Mouse (Mus musculus): Measurements from ENCODE around the gene Fam184b. TPM values are rescaled to one million over a fixed set of nuclear protein-coding genes. Genes with fewer than 3 reads are reported as not detected.
A peak's percentile ranks its signal among the peaks of the same experiment; 100 is the strongest.

Fam184b gene
- polyA plus RNA-seq, 1 experiment: not detected

- TF ChIP-seq POLR2A (IDR thresholded peaks at IDR 0.05; ENCODE audit: insufficient read depth, low read depth, low read length) (no peak), CTCF (IDR thresholded peaks at IDR 0.05; ENCODE audit: insufficient read depth, low read depth, low read length) (no peak)
- H3K4me1 ChIP-seq (ENCODE audit: control insufficient read depth, insufficient read depth, low read length): no peaks in the 10 kb centered on the region
- WGBS: 92% methylated on average over 6 of the region's 6 CpGs
- no peak overlapping the region for H3K27ac ChIP-seq (ENCODE audit: insufficient read depth, low read depth, low read length)
- no peak overlapping the region for H3K4me3 ChIP-seq (ENCODE audit: insufficient read depth, low read depth, low read length)
These were observed 126.5 kb downstream of the Fam184b start for GRCm38 (mm10) chr5:45512908-45513307.

DNA sequence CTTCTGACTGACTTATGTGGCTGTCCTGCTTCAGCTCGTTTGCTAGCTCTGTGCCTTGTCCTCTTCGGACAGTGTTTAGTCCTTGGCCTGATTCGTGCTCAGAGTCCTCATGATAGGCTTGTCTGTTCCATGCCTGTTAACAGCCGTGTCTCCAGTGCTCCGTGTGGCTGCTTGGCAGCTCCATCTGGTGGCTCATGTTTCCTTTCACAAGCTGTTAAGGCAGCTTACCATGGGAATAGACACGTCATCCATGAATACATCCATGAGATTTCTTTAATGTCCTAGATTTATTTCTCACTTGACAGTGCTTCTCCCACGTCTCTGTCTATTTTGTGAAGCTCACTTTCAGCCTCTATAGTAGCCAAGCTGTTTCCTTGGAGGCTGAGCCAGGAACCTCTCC lies 129.3 kb downstream of the Fam184b start:
- H3K4me1 ChIP-seq (ENCODE audit: control insufficient read depth, insufficient read depth, low read length): no peaks in the 10 kb centered on the region
- no peak overlapping the region for H3K4me3 ChIP-seq (ENCODE audit: insufficient read depth, low read depth, low read length)
- no peak overlapping the region for H3K27ac ChIP-seq (ENCODE audit: insufficient read depth, low read depth, low read length)
- 82% methylated on average over 7 of the region's 7 CpGs for WGBS
- TF ChIP-seq POLR2A (IDR thresholded peaks at IDR 0.05; ENCODE audit: insufficient read depth, low read depth, low read length): no peak
- no peak for TF ChIP-seq CTCF (IDR thresholded peaks at IDR 0.05; ENCODE audit: insufficient read depth, low read depth, low read length)

DNA sequence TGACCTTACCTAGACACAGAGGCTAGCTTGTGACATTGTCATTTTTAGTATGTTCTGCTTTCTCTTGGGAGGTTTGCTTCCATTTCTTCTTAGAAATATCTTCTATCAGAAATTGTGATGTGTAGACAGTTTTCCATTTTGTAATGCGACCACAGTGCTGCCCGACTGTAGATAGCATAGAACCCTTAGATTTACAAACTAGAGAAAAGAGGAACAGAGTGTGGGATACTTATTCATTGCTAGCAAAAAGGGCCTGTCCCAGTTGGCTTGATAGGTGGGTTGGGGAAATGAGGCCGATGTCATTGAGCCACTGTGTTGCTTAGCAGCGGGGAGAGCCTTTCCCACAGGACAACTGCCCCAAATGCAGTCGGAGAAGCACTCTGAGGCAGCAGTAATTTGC lies 141.8 kb downstream of the Fam184b start:
- Histone ChIP-seq H3K27ac (ENCODE audit: insufficient read depth, low read depth, low read length) (no peak overlapping the region), H3K4me1 (ENCODE audit: control insufficient read depth, insufficient read depth, low read length) (peaks cover 11% of the 10 kb centered on the region), H3K4me3 (ENCODE audit: insufficient read depth, low read depth, low read length) (no peak overlapping the region)
- whole genome bisulfite sequencing: 63% methylated on average over 5 of the region's 5 CpGs
- no peak for TF ChIP-seq POLR2A (IDR thresholded peaks at IDR 0.05; ENCODE audit: insufficient read depth, low read depth, low read length)
- TF ChIP-seq CTCF (IDR thresholded peaks at IDR 0.05; ENCODE audit: insufficient read depth, low read depth, low read length): no peak

- TF ChIP-seq POLR2A (IDR thresholded peaks at IDR 0.05; ENCODE audit: insufficient read depth, low read depth, low read length) (no peak), CTCF (IDR thresholded peaks at IDR 0.05; ENCODE audit: insufficient read depth, low read depth, low read length) (no peak)
- H3K4me3 ChIP-seq (ENCODE audit: insufficient read depth, low read depth, low read length): no peak overlapping the region
- no peak overlapping the region for H3K27ac ChIP-seq (ENCODE audit: insufficient read depth, low read depth, low read length)
- H3K4me1 ChIP-seq (ENCODE audit: control insufficient read depth, insufficient read depth, low read length): peaks cover 13% of the 10 kb centered on the region
- WGBS: 55% methylated on average over 12 of the region's 12 CpGs
These were observed 142.4 kb downstream of the Fam184b start for GRCm38 (mm10) chr5:45496930-45497550.

DNA sequence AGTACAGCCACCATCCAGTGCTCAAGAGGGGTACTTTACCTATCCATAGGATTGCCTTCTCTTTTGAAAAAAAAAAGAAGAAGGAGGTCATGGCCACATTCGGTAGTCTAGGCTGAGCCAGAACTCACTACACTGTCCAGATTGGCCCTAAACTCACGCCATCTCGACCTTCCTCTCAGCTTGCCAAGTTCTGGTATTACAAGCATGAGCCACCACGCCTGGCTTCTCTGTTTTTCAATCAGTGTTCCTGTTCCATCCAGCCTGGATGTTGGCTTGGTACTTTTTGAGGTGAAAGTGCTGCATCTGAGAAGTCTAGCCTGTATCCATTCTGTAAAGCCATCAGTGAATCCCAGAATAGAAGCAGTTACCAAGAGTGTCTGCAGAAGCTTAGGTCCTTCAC lies 142.9 kb downstream of the Fam184b start:
- Histone ChIP-seq H3K4me1 (ENCODE audit: control insufficient read depth, insufficient read depth, low read length) (peaks cover 13% of the 10 kb centered on the region), H3K4me3 (ENCODE audit: insufficient read depth, low read depth, low read length) (no peak overlapping the region), H3K27ac (ENCODE audit: insufficient read depth, low read depth, low read length) (no peak overlapping the region)
- TF ChIP-seq CTCF (IDR thresholded peaks at IDR 0.05; ENCODE audit: insufficient read depth, low read depth, low read length): no peak
- WGBS: 71% methylated on average over 4 of the region's 4 CpGs

DNA sequence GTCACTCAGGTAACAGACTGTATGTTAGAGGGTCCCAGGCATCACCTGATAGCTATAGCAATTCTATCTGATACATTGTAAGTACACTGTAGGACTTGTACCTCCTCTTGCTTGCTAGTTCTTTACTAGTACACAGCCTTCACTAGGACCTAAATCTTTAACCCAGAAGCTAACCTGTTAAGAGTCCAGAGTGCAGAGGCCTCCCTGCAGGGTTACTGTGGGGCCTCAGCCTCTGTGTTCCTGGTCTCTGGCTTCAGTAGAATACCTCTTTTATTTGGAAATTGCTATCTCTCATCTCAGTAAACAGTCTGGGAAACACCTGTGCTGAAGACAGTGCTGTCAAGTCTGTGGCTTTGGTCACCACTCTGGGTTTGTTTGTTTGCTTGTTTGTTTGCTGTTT lies 143.4 kb downstream of the Fam184b start:
- TF ChIP-seq POLR2A (IDR thresholded peaks at IDR 0.05; ENCODE audit: insufficient read depth, low read depth, low read length) (no peak), CTCF (IDR thresholded peaks at IDR 0.05; ENCODE audit: insufficient read depth, low read depth, low read length) (no peak)
- Histone ChIP-seq H3K4me3 (ENCODE audit: insufficient read depth, low read depth, low read length) (no peak overlapping the region), H3K4me1 (ENCODE audit: control insufficient read depth, insufficient read depth, low read length) (peaks cover 13% of the 10 kb centered on the region), H3K27ac (ENCODE audit: insufficient read depth, low read depth, low read length) (no peak overlapping the region)

- Histone ChIP-seq H3K4me3 (ENCODE audit: insufficient read depth, low read depth, low read length) (no peak overlapping the region), H3K27ac (ENCODE audit: insufficient read depth, low read depth, low read length) (no peak overlapping the region), H3K4me1 (ENCODE audit: control insufficient read depth, insufficient read depth, low read length) (peaks cover 13% of the 10 kb centered on the region)
- TF ChIP-seq POLR2A (IDR thresholded peaks at IDR 0.05; ENCODE audit: insufficient read depth, low read depth, low read length) (no peak), CTCF (IDR thresholded peaks at IDR 0.05; ENCODE audit: insufficient read depth, low read depth, low read length) (no peak)
- WGBS: 83% methylated on average over 3 of the region's 3 CpGs
These were observed 143.9 kb downstream of the Fam184b start for GRCm38 (mm10) chr5:45495429-45495975.

GRCm38 (mm10) chr5:45494093-45494755 lies 145.2 kb downstream of the Fam184b start:
- TF ChIP-seq CTCF (IDR thresholded peaks at IDR 0.05; ENCODE audit: insufficient read depth, low read depth, low read length) (no peak), POLR2A (IDR thresholded peaks at IDR 0.05; ENCODE audit: insufficient read depth, low read depth, low read length) (no peak)
- Histone ChIP-seq H3K4me1 (ENCODE audit: control insufficient read depth, insufficient read depth, low read length) (peaks cover 13% of the 10 kb centered on the region), H3K4me3 (ENCODE audit: insufficient read depth, low read depth, low read length) (peak overlapping the region; percentile 81; the same call in 1 of the 2 replicates), H3K27ac (ENCODE audit: insufficient read depth, low read depth, low read length) (no peak overlapping the region)
- 78% methylated on average over 9 of the region's 9 CpGs for WGBS
